Mouse (Mus musculus) spleen, adult 2 months (tissue): ENCODE measurements at regions not wholly inside any gene's neighbourhood (a gene's known extent, or its start where the extent isn't known, plus 50 kb on each side); places are given as distances from the start of the nearest gene placed in this dataset.

Experiments
- CTCF ChIP-seq: fragments of 200-500 bp; IDR thresholded peaks from 2 replicates; pipeline ENCODE4 v1.5.1; 2011; ENCODE audit warnings: mild to moderate bottlenecking, inconsistent platforms; ENCODE audit not compliant: insufficient read depth, insufficient read length, insufficient replicate concordance; ENCODE audit errors: extremely low read depth
- POLR2A ChIP-seq: fragments of 200-500 bp; IDR thresholded peaks from 2 replicates; pipeline ENCODE4 v1.6.1; 2011; ENCODE audit warnings: low read depth, low read length, inconsistent platforms

DNA sequence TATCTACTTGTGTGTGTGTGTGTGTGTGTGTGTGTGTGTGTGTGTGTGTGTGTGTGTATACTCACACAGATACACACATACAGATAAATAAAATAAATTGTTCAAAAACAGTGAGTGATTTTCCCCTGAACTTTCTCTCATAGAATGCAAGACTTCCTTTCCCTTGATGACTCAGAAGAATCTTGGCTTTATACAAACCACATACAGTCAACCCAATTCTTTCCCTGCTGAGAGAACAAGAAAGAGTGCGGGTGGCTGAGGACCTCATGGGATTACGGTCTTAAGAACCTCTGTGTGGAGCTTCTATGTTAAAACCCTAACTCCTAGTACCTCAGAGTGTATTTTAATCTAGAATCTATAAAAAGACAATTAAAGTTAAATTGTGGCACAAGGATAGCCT, 489.3 kb upstream of the Gm26657 start:
- TF ChIP-seq CTCF (no peak), POLR2A (no peak)
